Mouse (Mus musculus): ENCODE measurements around the gene Hrh1.

- TF ChIP-seq CTCF (conservative IDR thresholded peaks at IDR 0.05 in 1 of 2, IDR thresholded peaks at IDR 0.05 in 1 of 2; ENCODE audit: low read depth in 2 of 2, low read length in 2 of 2) (peak in 1 of 2 experiments; percentile 13; a peak in 1 of 4 replicates), RCOR1 (conservative IDR thresholded peaks at IDR 0.05; ENCODE audit: low read depth, low read length) (no peak)
Observed at GRCm38 (mm10) chr6:114440302-114440701, 42.6 kb downstream of the Hrh1 start.
